Mouse (Mus musculus) heart, adult 2 months (tissue): ENCODE measurements around the gene Pdgfa.

Source experiments
- EP300 ChIP-seq: fragments of 200-500 bp; IDR thresholded peaks from 2 replicates; pipeline ENCODE4 v1.6.1; 2011; ENCODE audit warnings: low read depth, low read length, control low read depth; ENCODE audit not compliant: insufficient read depth
- POLR2A ChIP-seq: fragments of 200-500 bp; IDR thresholded peaks from 2 replicates; pipeline ENCODE4 v1.6.1; 2011; ENCODE audit warnings: mild to moderate bottlenecking, low read depth, low read length, control low read depth; ENCODE audit not compliant: insufficient read depth

GRCm38 (mm10) chr5:138999716-139000115 lies 2.5 kb upstream of the Pdgfa start:
- no peak for TF ChIP-seq POLR2A
- TF ChIP-seq EP300: no peak
